Mouse (Mus musculus): ENCODE data around the gene Cipc.
A peak's percentile ranks its signal among the peaks of the same experiment; 100 is the strongest.

The Cipc gene

DNA sequence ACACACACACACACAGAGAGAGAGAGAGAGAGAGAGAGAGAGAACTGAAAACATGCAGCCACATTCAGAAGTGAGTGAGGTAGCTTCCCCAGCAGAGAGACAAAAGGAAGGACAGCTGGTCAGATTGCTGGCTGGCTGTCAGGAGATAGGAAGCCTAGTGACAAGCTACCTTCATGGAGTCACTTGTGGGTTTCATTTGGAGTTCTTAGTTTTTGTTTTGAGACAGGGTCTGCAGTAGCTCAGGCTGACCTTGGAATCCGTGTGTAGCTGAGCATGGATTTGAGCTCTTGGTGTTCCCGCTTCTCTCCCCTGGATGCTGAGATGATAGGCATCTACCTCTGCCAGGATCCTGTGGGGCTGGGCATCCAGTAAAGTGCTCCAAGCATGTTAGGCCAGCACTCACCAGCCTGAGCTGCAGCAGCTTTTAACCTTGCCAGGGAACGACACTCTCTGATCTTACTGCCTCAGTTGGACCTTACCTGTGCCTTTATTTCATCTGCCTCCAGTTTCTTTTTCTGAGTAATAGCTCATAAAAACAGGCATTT is 14.0 kb downstream of the Cipc start:
- DNase-seq (ENCODE audit: low read depth): no peak

DNA sequence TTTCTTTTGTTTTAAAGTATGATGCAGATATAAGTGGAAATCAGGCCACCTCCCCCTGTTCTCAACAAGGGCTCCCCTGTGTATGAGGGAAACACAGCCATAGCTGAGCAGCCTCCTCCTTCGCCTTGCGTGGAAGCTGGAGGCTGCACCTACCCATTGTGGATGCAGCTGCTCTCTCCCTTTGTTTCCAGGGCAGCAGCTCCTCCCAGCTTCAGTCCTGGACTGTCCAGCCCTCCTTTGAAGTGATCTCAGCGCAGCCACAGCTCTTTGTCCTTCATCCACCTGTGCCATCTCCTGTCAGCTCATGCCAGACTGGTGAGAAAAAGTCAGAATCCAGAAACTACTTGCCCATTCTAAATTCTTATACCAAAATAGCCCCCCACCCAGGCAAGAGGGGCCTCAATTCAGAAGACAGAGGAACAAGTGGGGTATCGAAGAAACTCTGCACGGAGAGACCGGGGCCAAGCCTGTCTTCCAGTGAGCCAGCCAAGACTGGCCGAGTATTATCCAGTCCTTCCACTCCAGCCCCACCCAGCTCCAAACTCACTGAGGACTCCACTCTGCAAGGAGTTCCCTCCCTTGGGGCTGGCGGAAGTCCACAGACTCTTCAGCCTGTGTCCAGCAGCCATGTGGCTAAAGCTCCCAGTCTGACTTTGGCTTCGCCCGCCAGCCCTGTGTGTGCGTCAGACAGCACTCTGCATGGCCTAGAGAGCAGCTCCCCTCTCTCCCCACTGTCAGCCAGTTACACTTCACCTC is 14.9 kb downstream of the Cipc start:
- no peak for DNase-seq (ENCODE audit: low read depth)

DNA sequence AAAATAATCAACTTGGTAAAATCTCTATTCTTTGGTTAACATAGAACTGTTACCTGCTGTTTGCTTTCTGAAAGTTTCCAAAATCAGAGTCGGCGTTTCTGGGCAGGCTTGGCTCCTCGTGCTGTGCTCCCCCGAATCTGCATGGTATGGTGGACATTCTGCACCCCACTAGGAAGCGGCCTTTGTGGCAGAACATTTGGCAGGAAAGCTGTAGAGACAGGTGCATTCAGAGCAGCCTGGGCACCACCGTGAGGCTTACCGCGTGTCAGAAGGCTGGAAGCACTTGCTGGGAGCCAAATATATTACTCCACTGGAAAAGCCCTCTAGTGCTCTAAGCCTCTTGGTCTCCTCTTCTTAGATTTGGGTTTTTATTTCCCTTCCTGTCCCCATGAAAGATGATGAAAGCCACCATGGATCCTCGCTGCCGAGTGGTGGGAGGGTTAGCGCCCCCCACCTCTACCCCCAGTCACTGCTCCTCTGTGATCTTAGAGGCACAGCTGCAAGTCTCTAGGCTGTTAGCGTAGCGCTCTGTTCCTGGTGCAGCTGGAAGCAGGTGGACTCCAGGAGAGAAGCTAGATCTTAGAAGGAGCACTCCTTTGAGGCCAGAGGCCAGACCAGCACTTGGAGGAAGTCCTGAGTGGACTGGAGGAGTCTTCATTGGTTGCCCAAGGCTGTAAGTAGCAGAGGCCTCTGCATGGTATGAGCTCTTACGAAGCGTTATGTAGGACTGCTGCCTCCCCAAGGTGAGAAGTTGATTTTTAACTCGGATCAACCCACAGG is 17.6 kb downstream of the Cipc start:
- DNase-seq (ENCODE audit: low read depth): no peak

DNA sequence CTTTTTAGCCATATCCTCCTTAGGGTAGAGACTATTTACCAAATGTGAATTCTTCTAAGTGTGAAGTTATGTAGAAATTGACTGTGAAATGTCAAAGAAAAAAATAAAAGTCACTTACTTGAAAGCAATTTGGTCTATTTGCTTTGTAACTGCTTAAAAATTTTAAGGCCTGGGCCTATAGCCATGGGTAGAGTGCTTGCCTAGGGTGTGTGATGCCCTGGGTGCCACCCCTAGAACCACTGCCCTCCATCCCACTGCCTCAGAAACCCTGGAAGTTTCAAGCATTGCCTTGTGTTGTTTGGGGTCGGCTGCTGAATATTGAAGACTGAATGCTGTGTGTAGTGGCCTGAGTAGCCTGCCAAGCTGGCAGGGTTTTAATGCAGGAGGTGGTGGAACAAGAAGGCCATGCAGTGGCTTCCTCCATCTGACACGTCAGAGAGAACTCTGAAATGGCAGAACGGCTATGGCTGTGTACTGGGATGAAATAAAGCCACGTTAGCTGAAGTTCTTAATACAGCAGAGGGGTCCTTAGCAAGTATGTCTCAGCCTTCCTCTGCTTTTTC is 18.5 kb downstream of the Cipc start:
- DNase-seq (ENCODE audit: low read depth): no peak

DNA sequence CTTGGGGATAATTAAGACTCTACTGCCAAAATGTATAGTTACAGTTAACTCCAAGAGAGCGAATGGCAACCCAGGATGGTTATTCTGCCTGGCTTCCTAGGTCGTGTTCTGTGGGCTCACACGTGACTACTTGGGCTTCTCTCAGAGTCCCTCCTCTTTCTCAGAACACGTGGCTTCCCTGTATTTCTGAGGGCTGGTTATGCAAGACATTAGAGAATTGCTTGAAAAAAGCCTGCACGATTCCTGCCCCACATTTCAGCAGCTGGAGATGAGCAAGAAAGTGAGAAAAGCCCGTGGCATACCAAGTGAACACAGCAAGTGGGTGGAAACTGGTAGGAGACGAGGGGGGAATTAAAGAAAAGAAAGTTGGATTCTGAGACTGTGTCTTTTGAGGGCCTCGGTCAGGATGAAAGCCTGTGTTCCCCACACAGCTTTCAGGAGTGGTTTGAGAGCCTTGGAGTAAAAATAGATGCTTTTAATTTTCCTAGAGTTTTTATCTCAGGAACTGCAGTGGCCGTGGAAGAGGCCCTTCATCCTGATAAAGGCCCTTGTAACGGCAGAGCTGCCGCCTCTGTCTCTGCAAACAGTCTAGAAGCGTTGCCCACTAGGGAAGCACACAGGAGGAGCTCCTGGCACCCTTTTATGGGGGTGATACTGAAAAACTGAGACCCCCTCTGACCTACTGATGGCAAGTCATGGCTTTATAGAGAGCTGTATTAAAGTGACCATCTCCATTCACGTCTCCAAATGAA is 21.8 kb downstream of the Cipc start:
- DNase-seq (ENCODE audit: low read depth): no peak

DNA sequence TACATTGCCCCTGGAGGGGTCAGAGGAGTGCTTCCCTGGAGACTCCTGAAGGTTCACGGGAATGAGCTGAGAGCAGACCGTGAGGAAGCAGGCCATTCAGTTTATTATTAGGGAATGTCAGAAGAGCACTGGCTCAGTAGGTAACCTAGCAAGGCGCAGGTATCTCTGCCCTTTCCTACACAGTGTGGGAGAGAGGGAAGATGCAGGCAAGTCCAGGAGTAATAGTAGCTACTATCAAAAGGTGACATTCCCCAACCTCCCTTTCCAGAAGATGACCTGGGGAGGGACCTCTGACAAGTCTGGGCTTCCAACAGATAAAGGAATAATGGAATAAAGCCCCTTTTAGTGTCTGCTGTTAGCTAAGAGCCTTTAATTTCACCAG is 22.4 kb downstream of the Cipc start:
- no peak for DNase-seq (ENCODE audit: low read depth)

DNA sequence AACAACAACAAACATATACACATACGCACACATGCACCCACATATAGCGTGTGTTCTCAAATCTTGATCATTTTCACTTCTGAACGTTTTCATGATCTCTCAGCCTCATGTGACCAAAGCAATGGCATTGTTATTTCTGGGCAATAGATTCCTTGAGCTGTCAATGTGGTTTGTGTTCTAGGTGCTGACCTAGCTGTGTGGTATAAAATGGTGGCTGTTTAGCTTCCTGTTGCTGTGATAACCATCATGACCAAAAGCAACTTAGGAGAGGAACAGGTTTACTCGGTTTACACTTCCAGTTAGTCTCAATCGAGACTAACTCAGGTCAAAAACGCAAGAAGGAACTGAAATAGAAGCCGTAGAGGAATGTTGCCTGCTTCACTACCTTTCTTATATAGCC is 24.2 kb downstream of the Cipc start:
- DNase-seq (ENCODE audit: low read depth): peak; percentile 55

DNA sequence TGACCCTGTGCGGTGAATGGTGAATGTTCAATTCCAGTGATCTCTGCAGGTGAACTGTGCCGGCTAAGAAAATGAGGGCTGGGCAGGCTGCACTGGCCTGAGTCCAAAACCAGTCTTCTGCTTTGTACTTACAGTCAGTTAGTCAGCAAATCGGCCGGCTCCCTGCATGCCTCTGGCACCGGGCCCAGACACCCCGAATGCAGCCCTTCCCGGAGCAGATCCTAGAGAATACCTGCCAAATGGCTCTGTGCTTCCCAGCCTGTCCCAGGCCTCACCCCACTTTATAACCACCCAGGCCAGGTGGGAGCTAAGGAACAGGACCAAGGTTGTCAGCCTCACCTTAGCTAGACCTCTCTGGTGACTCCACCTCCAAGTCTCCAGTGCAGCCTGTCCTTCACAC is 26.4 kb downstream of the Cipc start:
- DNase-seq (ENCODE audit: low read depth): peak; percentile 46

DNA sequence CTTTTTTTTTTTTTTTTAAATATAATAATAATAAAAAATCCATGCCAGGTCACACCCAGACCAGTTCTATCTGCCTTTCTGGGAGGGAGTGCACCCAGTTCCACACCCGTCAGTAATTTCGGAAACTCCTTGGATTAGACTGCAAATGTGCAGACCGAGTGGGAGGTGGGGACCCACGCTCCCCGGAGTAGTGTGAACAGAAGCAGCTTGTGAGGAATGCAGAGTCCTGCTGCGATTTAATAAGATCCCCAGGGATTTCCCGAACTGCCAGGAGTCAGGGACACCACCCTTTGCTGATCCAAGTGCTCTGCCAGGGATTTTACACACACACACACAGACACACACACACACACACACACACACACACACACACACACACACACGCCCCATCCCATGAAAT is 26.9 kb downstream of the Cipc start:
- DNase-seq (ENCODE audit: low read depth): no peak

DNA sequence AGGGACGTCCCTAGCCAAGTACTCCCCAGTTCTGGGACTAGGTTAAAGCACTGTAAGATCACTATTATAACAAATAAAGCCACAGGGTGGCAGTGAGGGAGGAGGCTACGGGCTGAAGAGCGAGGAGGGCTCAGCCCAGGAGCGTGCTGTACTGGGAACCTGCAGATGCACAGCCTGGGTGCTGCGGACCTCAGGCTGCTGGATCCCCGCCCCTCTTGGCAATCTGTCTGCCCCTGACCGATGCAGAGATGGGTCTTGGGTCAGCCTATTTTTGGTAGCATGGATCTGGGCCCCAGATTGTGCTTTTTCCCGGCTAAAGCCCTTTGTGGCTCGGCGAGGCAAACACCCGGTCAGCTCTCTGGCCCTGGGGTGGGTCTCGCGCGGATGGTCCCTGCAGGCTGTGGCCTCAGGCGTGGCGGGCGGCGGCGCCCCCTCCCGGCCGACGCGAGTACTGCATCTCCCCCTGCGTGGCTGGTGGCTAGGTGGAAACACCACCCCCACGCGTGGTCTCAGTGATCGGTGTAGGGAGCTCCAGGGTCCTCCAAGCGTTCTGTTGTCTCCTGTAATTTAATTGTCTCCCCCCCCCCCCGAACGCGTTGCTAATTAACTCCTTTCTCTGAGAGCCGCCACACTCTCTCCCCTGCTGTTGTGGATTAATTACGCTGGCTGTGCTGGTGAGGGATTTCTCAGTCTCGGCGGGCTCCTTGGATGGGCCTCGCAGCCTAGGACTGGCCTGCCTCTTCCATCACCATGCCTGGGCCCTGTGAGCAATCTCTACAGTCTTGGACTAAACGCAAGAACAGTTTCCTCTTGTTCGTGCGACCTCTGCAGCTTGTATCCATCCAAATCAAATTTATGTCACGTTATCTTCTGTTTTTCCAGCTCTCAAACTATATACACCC is 27.8 kb downstream of the Cipc start:
- peak; percentile 16 for DNase-seq (ENCODE audit: low read depth)

DNA sequence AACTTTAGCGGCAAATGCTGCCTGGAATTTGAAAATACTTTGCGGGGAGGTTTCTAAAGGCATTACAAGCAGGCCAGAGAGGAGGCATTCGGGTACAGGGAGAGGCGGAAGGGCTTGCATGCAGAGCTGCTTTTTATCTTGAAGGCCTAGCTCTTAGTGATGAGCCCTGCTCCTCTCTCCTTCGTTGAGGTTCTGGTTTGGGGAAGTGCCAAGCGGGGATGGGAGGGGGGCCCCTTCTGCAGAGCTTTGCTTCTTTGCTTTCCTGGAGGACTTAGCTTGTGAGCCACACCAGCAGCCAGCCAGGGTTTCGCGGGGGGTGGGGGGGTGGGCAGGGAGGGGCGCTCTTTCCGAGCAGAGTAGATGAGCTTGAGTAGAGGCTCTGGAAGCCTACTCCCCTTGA is 28.9 kb downstream of the Cipc start:
- DNase-seq (ENCODE audit: low read depth): no peak

DNA sequence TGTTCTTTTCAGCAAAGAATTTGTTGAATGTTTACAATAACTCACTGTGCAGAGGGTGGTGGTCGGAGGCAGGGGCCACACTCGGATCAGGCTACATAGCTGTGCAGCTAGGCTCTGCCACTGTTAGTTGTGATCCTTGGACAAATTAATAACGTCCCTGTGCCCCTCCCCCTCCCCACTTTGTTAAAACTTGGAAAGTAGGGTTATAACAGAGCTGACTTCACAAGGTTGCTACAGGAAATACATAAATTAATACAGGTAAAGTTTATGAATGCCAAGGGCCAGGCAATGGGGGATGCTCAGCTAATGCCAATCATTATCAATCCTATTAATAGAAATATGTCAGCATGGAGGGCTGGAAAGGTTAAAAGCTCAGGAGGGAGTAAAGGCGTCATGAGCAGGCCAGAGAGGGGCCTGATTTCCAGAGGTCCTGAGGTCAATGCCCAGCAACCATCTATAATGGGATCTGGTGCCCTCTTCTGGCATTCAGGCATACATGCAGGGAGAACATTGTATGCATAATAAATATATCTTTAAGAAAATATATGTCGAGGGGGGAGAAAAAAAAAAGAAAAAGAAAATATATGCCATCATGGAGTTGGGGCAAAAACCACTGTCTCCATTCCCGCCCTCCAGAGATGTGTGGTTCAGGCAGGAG is 29.8 kb downstream of the Cipc start:
- DNase-seq (ENCODE audit: low read depth): peak; percentile 40

DNA sequence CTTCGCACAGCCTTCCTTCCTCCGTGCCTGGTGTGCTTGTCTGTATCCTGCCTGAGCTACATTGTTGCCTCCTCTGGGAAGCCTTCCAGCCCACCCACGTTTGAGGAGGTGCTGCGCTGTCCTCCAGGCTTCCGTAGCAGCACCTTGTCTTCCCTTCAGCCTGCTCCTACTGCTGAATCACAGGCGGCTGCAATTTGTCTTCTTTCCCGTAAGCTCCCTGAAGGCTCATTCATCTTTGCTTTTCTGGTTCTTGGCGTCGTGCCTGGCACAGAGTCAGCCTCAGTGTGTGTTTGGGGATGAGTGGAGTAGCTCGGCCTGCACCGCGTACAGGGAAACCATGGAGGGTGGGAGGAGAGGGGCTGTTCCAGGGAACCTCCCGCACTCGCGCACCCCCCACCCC is 31.0 kb downstream of the Cipc start:
- DNase-seq (ENCODE audit: low read depth): no peak

DNA sequence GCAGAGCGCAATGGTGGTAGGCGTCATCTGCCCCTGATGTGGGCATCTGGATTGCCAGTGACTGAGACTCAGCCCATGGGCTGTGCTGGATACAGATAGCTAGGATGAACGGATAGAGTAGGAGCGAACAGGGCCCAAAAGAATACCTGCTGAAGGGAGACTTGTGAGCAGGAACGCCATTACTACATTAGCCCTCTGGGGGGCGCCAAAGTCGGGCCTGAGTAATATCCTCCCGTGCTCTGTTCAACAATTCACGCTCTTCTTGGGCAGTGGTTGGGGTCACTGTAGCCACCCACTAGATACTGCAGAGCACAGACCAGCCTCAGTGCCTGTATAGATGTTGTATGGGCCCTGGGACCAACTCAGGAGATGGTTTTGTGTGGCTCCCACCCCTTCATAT is 34.3 kb downstream of the Cipc start:
- no peak for DNase-seq (ENCODE audit: low read depth)

DNA sequence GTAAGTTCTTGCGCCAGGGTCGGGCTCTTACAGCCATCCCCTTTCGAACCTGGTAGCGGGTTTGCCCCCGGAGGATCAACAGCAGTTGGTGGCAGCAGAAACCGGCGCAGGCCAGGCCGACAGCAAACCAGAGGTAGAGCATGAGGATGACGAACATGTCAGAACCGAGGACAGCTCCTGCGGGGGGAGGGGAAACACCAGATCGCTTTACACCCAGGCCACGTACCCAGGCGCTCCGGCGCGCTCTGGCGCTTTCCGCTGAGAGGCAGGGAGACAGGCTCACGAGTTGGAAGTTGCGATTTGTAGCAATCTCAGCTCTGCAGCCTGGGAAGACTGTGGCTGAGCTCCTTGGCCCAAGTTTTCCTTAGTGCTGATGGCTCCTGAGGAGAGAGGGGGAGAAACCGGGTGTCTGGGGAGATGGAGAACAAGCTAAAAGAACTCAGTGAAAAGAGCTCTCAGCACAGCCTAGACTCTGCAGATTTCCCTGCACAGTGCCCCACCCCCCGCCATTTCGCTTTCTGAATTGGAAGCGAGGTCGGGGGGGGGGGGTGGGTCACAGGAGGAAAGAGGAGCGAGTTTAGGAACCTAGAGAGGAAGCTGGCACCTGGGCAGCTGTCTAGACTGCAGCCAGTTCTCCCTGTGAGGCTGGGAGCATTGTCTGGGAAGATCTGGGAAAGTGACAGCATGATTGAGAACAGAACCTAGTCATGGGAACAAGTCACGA is 36.8 kb downstream of the Cipc start:
- DNase-seq (ENCODE audit: low read depth): no peak

DNA sequence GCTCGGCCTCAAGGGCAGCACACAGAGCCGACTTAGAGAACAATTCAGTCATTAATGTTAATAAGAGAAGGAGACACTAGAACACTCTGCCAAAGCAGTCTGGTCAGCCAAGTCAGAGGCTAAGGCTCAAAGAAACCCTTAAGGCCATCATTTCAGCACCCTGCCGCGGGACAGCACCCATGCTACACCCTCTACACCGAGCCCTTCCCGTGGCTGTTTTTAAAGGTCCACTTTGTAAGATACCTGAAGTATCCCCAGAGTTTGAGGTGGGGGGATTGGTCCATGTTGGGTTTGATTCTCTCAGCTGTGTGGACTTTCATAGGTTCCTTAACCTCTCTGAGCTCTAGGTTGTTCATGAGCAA is 37.3 kb downstream of the Cipc start:
- DNase-seq (ENCODE audit: low read depth): peak; percentile 49

DNA sequence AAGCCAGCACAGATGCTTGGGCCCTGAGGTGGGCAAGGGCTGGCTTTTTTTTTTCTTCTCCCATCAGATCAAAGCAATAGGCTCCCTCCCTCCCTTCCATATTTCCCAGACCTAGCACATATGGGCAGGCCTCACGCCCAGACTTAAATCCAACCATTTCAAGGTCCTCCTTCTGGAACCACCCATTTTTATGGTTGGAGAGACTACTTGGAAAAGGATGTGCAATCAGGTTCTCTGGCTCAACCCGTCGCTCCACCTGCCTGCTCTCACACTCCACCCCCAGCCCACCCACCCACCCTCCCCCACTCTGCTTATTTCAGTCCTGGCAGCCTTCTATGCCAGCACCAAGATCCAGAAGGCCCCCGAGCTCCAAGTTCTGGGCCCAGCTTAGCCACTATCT is 39.7 kb downstream of the Cipc start:
- no peak for DNase-seq (ENCODE audit: low read depth)

DNA sequence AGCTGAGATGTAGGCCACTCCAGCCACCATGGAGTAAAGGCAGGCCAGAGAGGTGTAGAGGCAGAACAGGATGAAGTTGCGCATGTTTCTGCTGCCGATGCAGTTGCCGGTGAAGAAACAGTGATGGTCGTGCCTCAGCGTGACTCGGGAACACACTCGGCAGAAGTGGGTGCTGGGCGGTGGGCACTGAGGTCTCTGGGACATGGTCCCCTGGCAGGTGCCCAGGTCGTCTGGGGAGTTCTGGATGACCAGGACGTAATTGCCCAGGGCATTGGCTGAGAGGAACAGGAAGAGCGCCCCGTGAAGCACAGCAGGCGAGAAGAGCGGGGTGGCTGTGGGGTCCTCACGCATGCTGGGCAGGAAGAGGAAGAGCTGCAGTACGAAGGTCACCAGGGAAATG is 41.4 kb downstream of the Cipc start:
- DNase-seq (ENCODE audit: low read depth): no peak

DNA sequence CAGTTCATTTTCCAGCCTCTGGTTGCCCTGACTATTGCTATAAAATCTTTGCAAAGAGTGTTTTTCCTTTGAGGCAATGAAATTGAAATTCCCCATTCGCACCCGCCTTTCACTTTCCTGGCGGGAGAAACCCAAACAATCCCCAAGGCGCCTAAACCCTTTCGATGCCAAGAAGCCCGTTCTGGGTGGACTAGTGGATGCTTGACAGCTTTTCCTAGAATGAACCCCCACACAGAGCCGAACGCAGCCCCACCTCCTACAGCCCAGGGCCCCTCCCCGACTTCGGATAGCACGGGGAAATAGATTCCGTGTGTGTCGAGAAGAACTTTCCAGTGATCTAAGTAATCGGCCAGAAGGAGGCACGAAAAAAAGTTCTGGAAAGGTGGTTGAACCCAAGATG is 42.5 kb downstream of the Cipc start:
- DNase-seq (ENCODE audit: low read depth): no peak
